Mouse (Mus musculus): Measurements from ENCODE around the gene Lce1a2.

- TF ChIP-seq POLR2A (IDR thresholded peaks at IDR 0.05; ENCODE audit: borderline replicate concordance, control insufficient read depth, low read depth, low read length) (no peak), CTCF (IDR thresholded peaks at IDR 0.05; ENCODE audit: control insufficient read depth, insufficient read depth, low read length) (no peak)
Measured at GRCm38 (mm10) chr3:92708974-92709373, 38.9 kb upstream of the Lce1a2 start, which contains the start of gene Lce1e.
